Mouse (Mus musculus): ENCODE data around the gene Abhd2.
"Not testable (repeated sequence)": the region's sequence is repeated elsewhere in the genome, so short reads cannot be mapped to it uniquely, and the experiment has no call there.

The Abhd2 gene

GRCm38 (mm10) chr7:79266228-79266627, 6.8 kb upstream of the Abhd2 start:
- no peak for DNase-seq (ENCODE audit: low read depth, low spot score)

- no peak for DNase-seq (ENCODE audit: low read depth, low spot score)
These were observed 5.2 kb upstream of the Abhd2 start for GRCm38 (mm10) chr7:79267690-79268388.

GRCm38 (mm10) chr7:79268897-79269296, 4.1 kb upstream of the Abhd2 start:
- no peak for DNase-seq (ENCODE audit: low read depth, low spot score)

GRCm38 (mm10) chr7:79269411-79269810, 3.6 kb upstream of the Abhd2 start:
- DNase-seq (ENCODE audit: low read depth, low spot score) = no peak

GRCm38 (mm10) chr7:79269866-79270265, 3.1 kb upstream of the Abhd2 start:
- no peak for DNase-seq (ENCODE audit: low read depth, low spot score)

GRCm38 (mm10) chr7:79270961-79271387, 2.0 kb upstream of the Abhd2 start:
- DNase-seq (ENCODE audit: low read depth, low spot score) = no peak

- DNase-seq (ENCODE audit: low read depth, low spot score) = no peak
These were observed 874 bp upstream of the Abhd2 start for GRCm38 (mm10) chr7:79271861-79272788.

GRCm38 (mm10) chr7:79273738-79274472, 906 bp downstream of the Abhd2 start:
- no peak for DNase-seq (ENCODE audit: low read depth, low spot score)

GRCm38 (mm10) chr7:79274473-79275010, 1.5 kb downstream of the Abhd2 start:
- DNase-seq (ENCODE audit: low read depth, low spot score) = no peak

GRCm38 (mm10) chr7:79275345-79275744, 2.3 kb downstream of the Abhd2 start:
- no peak for DNase-seq (ENCODE audit: low read depth, low spot score)

GRCm38 (mm10) chr7:79278432-79278831, 5.4 kb downstream of the Abhd2 start:
- DNase-seq (ENCODE audit: low read depth, low spot score) = no peak

- DNase-seq (ENCODE audit: low read depth, low spot score) = no peak
These were observed 6.5 kb downstream of the Abhd2 start for GRCm38 (mm10) chr7:79279376-79280029.

- DNase-seq (ENCODE audit: low read depth, low spot score) = no peak
These were observed 10.1 kb downstream of the Abhd2 start for GRCm38 (mm10) chr7:79282883-79283670.

GRCm38 (mm10) chr7:79283671-79283941, 10.6 kb downstream of the Abhd2 start:
- DNase-seq (ENCODE audit: low read depth, low spot score) = not testable (repeated sequence)

GRCm38 (mm10) chr7:79284160-79284888, 11.3 kb downstream of the Abhd2 start:
- DNase-seq (ENCODE audit: low read depth, low spot score) = no peak

- DNase-seq (ENCODE audit: low read depth, low spot score) = no peak
These were observed 11.9 kb downstream of the Abhd2 start for GRCm38 (mm10) chr7:79284889-79285280.

GRCm38 (mm10) chr7:79285408-79285807, 12.4 kb downstream of the Abhd2 start:
- no peak for DNase-seq (ENCODE audit: low read depth, low spot score)

GRCm38 (mm10) chr7:79287226-79287625, 14.2 kb downstream of the Abhd2 start:
- DNase-seq (ENCODE audit: low read depth, low spot score) = no peak

- no peak for DNase-seq (ENCODE audit: low read depth, low spot score)
These were observed 14.9 kb downstream of the Abhd2 start for GRCm38 (mm10) chr7:79287928-79288327.

- DNase-seq (ENCODE audit: low read depth, low spot score) = no peak
These were observed 15.4 kb downstream of the Abhd2 start for GRCm38 (mm10) chr7:79288422-79288821.

Measured in WW6 (cell line).